Mouse (Mus musculus) cerebellum, postnatal 25 days (tissue): ENCODE measurements around the gene Snapin.

Experiments used
- DNase-seq, 2 experiments: peaks; one replicate each; pipeline ENCODE4 v3.0.0; 2021; ENCODE audit warnings: mixed read lengths in 2 of 2

Gene Snapin

GRCm38 (mm10) chr3:90490696-90491256 lies at the start of gene Snapin:
TSS of gene Snapin (minus strand) at chr3:90491033.
- peak; percentile 95 to 96 for DNase-seq

- DNase-seq, result no peak
Observed at GRCm38 (mm10) chr3:90537905-90538296, 47.1 kb upstream of the Snapin start.

GRCm38 (mm10) chr3:90537141-90537904 lies 46.5 kb upstream of the Snapin start, which contains the start of gene S100a16:
TSS of gene S100a16 (plus strand) at chr3:90537254.
- peak; percentile 61 to 75 for DNase-seq

- DNase-seq, result no peak
Observed at GRCm38 (mm10) chr3:90535446-90535845, 44.6 kb upstream of the Snapin start.

- DNase-seq, result no peak
Observed at GRCm38 (mm10) chr3:90531713-90532112, 40.9 kb upstream of the Snapin start.

GRCm38 (mm10) chr3:90527291-90527873 lies 36.5 kb upstream of the Snapin start:
- no peak for DNase-seq

GRCm38 (mm10) chr3:90526580-90526979 lies 35.7 kb upstream of the Snapin start, which contains the start of gene S100a14:
TSS of gene S100a14 (plus strand) at chr3:90526856.
- DNase-seq, result no peak

GRCm38 (mm10) chr3:90526076-90526475 lies 35.2 kb upstream of the Snapin start:
- DNase-seq, result no peak

GRCm38 (mm10) chr3:90525421-90525820 lies 34.6 kb upstream of the Snapin start:
- DNase-seq, result peak; percentile 25 to 40

- no peak for DNase-seq
Observed at GRCm38 (mm10) chr3:90517711-90518110, 26.9 kb upstream of the Snapin start.

GRCm38 (mm10) chr3:90515789-90516188 lies 25.0 kb upstream of the Snapin start:
- DNase-seq, result no peak

GRCm38 (mm10) chr3:90515242-90515641 lies 24.4 kb upstream of the Snapin start:
- no peak for DNase-seq

GRCm38 (mm10) chr3:90514691-90515090 lies 23.9 kb upstream of the Snapin start:
- peak in 1 of 2 experiments; percentile 49 for DNase-seq

GRCm38 (mm10) chr3:90513796-90514590 lies 23.2 kb upstream of the Snapin start, which contains the start of the genes S100a1 and S100a13:
TSS of gene S100a1 (minus strand) at chr3:90514392.
TSS of gene S100a13 (plus strand) at chr3:90514435.
- DNase-seq, result peak; percentile 46 to 61

GRCm38 (mm10) chr3:90512948-90513642 lies 22.3 kb upstream of the Snapin start:
- no peak for DNase-seq

- no peak for DNase-seq
Observed at GRCm38 (mm10) chr3:90512276-90512675, 21.4 kb upstream of the Snapin start.

GRCm38 (mm10) chr3:90509747-90510123 lies 18.9 kb upstream of the Snapin start:
- DNase-seq, result no peak

- peak; percentile 99 to 100 for DNase-seq
Observed at GRCm38 (mm10) chr3:90508950-90509746, 18.3 kb upstream of the Snapin start, which contains the start of gene Chtop. TSS of gene Chtop (minus strand) at chr3:90509498.

- DNase-seq, result no peak
Observed at GRCm38 (mm10) chr3:90508287-90508949, 17.6 kb upstream of the Snapin start.

- no peak for DNase-seq
Observed at GRCm38 (mm10) chr3:90506362-90506761, 15.5 kb upstream of the Snapin start.

GRCm38 (mm10) chr3:90505216-90505615 lies 14.4 kb upstream of the Snapin start:
- no peak for DNase-seq
